Comparison of ENCODE assay signal across 8 mouse cellular contexts in genomic region chr2:136914334-136914902, GRCm38 (mm10). TPM values are rescaled to one million over a fixed set of nuclear protein-coding genes. Genes with fewer than 3 reads are reported as not detected.
DNase-seq lines count a peak whose midpoint lies in the region; ATAC-seq and TF ChIP-seq lines count a peak whose summit lies in the region.
"Had no signal": no experiment of that assay in that cellular context is flagged by ENCODE, and none has a peak within 500 bp of the region (broad histone marks: within the 10 kb centered on the region; RNA-seq: fewer than 3 reads in every experiment).

No protein-coding gene starts in this region.

- no peaks in the 10 kb centered on the region for H3K9me3 ChIP-seq in kidney, postnatal 0 days (replicated peaks; ENCODE audit: low read length)
- no peaks in the 10 kb centered on the region for H3K9me3 ChIP-seq in embryonic facial prominence, embryonic 14.5 days (ENCODE audit: control insufficient read depth, low read length)

- no peak overlapping the region for H3K4me2 ChIP-seq in kidney, postnatal 0 days (ENCODE audit: low read length)
- no peak overlapping the region for H3K4me2 ChIP-seq in embryonic facial prominence, embryonic 14.5 days (ENCODE audit: low read depth, low read length)

- H3K36me3 ChIP-seq in kidney, postnatal 0 days (ENCODE audit: insufficient read depth, low read length) = no peaks in the 10 kb centered on the region
- no peaks in the 10 kb centered on the region for H3K36me3 ChIP-seq in embryonic facial prominence, embryonic 14.5 days (ENCODE audit: control insufficient read depth, insufficient read depth, low read length)

- 40% methylated on average over 3 of the region's 3 CpGs for WGBS in kidney, postnatal 0 days
- 43% methylated on average over 3 of the region's 3 CpGs for WGBS in embryonic facial prominence, embryonic 14.5 days

- CTCF ChIA-PET in Patski (lab: Charles Lee) = interaction anchor here (1.7 kb wide), 1 partner anchor 200 kb away, joined by 3 read pairs; no protein-coding TSS in a partner anchor

- no peak overlapping the region for H3K4me3 ChIP-seq in kidney, postnatal 0 days (replicated peaks; ENCODE audit: low read depth, low read length)
- no peak overlapping the region for H3K4me3 ChIP-seq in embryonic facial prominence, embryonic 14.5 days (ENCODE audit: low read depth, low read length)

- in situ Hi-C loops in Patski (cut with MboI; ENCODE audit: low pct_unique_long_range_greater_than_20kb) = loop anchor here (5.0 to 10.0 kb wide), 4 partner anchors 160 to 1028 kb away; no protein-coding TSS in a partner anchor

- H3K9ac ChIP-seq in kidney, postnatal 0 days (ENCODE audit: low read depth, low read length) = no peak overlapping the region
- H3K9ac ChIP-seq in embryonic facial prominence, embryonic 14.5 days (ENCODE audit: low read depth, low read length) = no peak overlapping the region

- peak; percentile 84 for DNase-seq in kidney, postnatal 0 days (ENCODE audit: low spot score)
- DNase-seq in kidney, adult 18-20 months = no peak
- DNase-seq in Patski (ENCODE audit: low read depth, low spot score) = no peak
- DNase-seq in embryonic facial prominence, embryonic 14.5 days (ENCODE audit: low spot score) = peak; percentile 80
- no peak for DNase-seq in right cerebral cortex, postnatal 14 days
- DNase-seq in thymus, postnatal 14 days = no peak
- DNase-seq: cerebellum, postnatal 36 days had no signal

- no peaks in the 10 kb centered on the region; the same call in 1 of the 2 replicates for H3K4me1 ChIP-seq in kidney, postnatal 0 days (replicated peaks; ENCODE audit: insufficient read depth, low read length)
- peaks cover 14% of the 10 kb centered on the region; the same call in 1 of the 2 replicates for H3K4me1 ChIP-seq in embryonic facial prominence, embryonic 14.5 days (ENCODE audit: control insufficient read depth, insufficient read depth, low read length)

- no peaks in the 10 kb centered on the region for H3K27me3 ChIP-seq in kidney, postnatal 0 days (ENCODE audit: insufficient read depth, low read length)
- no peaks in the 10 kb centered on the region for H3K27me3 ChIP-seq in Patski
- no peaks in the 10 kb centered on the region for H3K27me3 ChIP-seq in embryonic facial prominence, embryonic 14.5 days (replicated peaks; ENCODE audit: control insufficient read depth, insufficient read depth, low read length)

- POLR2A ChIA-PET in Patski (lab: Charles Lee) = no interaction called here

- H3K27ac ChIP-seq in kidney, postnatal 0 days = no peak overlapping the region
- no peak overlapping the region for H3K27ac ChIP-seq in embryonic facial prominence, embryonic 14.5 days (replicated peaks; ENCODE audit: low read depth, low read length)

- ATAC-seq in kidney, postnatal 0 days (replicated peaks; ENCODE audit: low FRiP score, low read depth) = peak; percentile 43; the same call in 1 of the 2 replicates
- no peak for ATAC-seq in Patski
- ATAC-seq in embryonic facial prominence, embryonic 14.5 days (ENCODE audit: low read depth) = no peak; the same call in 1 of the 2 replicates
- 0 out of 2 replicates have a peak, but pooled peaks have one; percentile 50 for ATAC-seq in megakaryocyte-erythroid progenitor cell, adult 5-6 weeks (replicated peaks; ENCODE audit: low FRiP score, low TSS enrichment, poor library complexity, severe bottlenecking)

- peak; percentile 68 for TF ChIP-seq CTCF in kidney, postnatal 0 days (IDR thresholded peaks at IDR 0.05; ENCODE audit: low read depth)
- peak; percentile 58 for TF ChIP-seq CTCF in Patski (IDR thresholded peaks at IDR 0.05)

RNA-seq across cellular contexts. Expression of gene AL731706.1, which starts 23.2 kb away (rescaled TPM):
- polyA plus RNA-seq in kidney, postnatal 0 days (2015; fragmentation: Nextera tagmentation; extraction: Ambion mirVana) = 40.5 and 48.2 TPM in 2 replicates
- polyA plus RNA-seq in Patski (2021) = 17.0 TPM
- polyA plus RNA-seq in embryonic facial prominence, embryonic 14.5 days (2014; fragmentation: Nextera tagmentation; extraction: Ambion mirVana) = 32.2 and 39.3 TPM in 2 replicates
- 3.5 TPM in 1 of 2 replicates, not detected in the other for total RNA-seq in megakaryocyte-erythroid progenitor cell, adult 5-6 weeks (2014; fragmentation: Nextera tagmentation)
- total RNA-seq in megakaryocyte-erythroid progenitor cell, adult 5-6 weeks (2017) = 8.2 and 10.9 TPM in 2 replicates

RNA-seq across cellular contexts. Expression of gene Mkks, which starts 23.2 kb away (rescaled TPM):
- 18.6 and 18.9 TPM in 2 replicates for polyA plus RNA-seq in kidney, postnatal 0 days (2015; fragmentation: Nextera tagmentation; extraction: Ambion mirVana)
- 24.0 TPM for polyA plus RNA-seq in Patski (2021)
- 12.3 and 13.8 TPM in 2 replicates for polyA plus RNA-seq in embryonic facial prominence, embryonic 14.5 days (2014; fragmentation: Nextera tagmentation; extraction: Ambion mirVana)
- 11.2 and 21.7 TPM in 2 replicates for total RNA-seq in megakaryocyte-erythroid progenitor cell, adult 5-6 weeks (2014; fragmentation: Nextera tagmentation)
- 12.5 and 16.4 TPM in 2 replicates for total RNA-seq in megakaryocyte-erythroid progenitor cell, adult 5-6 weeks (2017)

RNA-seq across cellular contexts. Expression of gene Slx4ip, which starts 23.4 kb away (rescaled TPM):
- polyA plus RNA-seq in kidney, postnatal 0 days (2015; fragmentation: Nextera tagmentation; extraction: Ambion mirVana) = 4.3 and 4.7 TPM in 2 replicates
- polyA plus RNA-seq in Patski (2021) = 6.6 TPM
- polyA plus RNA-seq in embryonic facial prominence, embryonic 14.5 days (2014; fragmentation: Nextera tagmentation; extraction: Ambion mirVana) = 6.1 and 6.9 TPM in 2 replicates
- 8.2 and 9.1 TPM in 2 replicates for total RNA-seq in megakaryocyte-erythroid progenitor cell, adult 5-6 weeks (2014; fragmentation: Nextera tagmentation)
- total RNA-seq in megakaryocyte-erythroid progenitor cell, adult 5-6 weeks (2017) = 5.4 and 7.6 TPM in 2 replicates

RNA-seq across cellular contexts. Expression of gene AL731706.2, which starts 28.9 kb away (rescaled TPM):
- 32.8 and 40.4 TPM in 2 replicates for polyA plus RNA-seq in kidney, postnatal 0 days (2015; fragmentation: Nextera tagmentation; extraction: Ambion mirVana)
- polyA plus RNA-seq in Patski (2021) = 52.0 TPM
- polyA plus RNA-seq in embryonic facial prominence, embryonic 14.5 days (2014; fragmentation: Nextera tagmentation; extraction: Ambion mirVana) = 31.6 and 48.3 TPM in 2 replicates
- total RNA-seq in megakaryocyte-erythroid progenitor cell, adult 5-6 weeks (2014; fragmentation: Nextera tagmentation) = 20.4 TPM in 1 of 2 replicates, not detected in the other
- total RNA-seq in megakaryocyte-erythroid progenitor cell, adult 5-6 weeks (2017) = not detected in 2 replicates

Comparison
In these comparisons a context has a peak if more than half of its experiments do, and no peak if none do; other contexts are left out.
1. DNase-seq: peak in kidney, postnatal 0 days (single experiment) and embryonic facial prominence, embryonic 14.5 days (single experiment); none in kidney, adult 18-20 months (single experiment), Patski (single experiment), right cerebral cortex, postnatal 14 days (single experiment) and thymus, postnatal 14 days (single experiment).
2. ATAC-seq: peak in kidney, postnatal 0 days (single experiment) and megakaryocyte-erythroid progenitor cell, adult 5-6 weeks (single experiment); none in Patski (single experiment) and embryonic facial prominence, embryonic 14.5 days (single experiment).